In the genomic region with DNA sequence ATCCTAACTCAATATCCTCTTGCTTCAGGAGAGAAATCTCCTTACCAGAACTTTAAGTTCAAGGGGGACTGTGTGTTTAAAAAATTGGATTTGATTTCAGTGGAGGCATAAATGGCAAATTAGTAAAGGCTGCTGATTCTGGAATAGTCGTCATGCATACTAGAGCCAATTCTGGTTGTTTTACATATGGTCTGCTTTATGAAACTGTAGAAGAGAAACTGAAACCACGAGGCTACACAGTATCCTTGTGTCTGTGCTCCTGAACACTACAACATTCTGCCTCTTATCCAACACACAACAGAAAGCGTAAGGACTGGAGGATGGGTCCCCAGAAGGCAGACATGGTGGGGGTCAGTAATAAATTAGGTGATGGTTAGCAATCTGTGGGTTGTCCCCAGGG, we compare ENCODE assay signal across 10 mouse cellular contexts. TPM values are rescaled to one million over a fixed set of nuclear protein-coding genes. Genes with fewer than 3 reads are reported as not detected.
DNase-seq lines count a peak whose midpoint lies in the region; ATAC-seq lines count a peak whose summit lies in the region.
"Had no signal": no experiment of that assay in that cellular context is flagged by ENCODE, and none has a peak within 500 bp of the region (broad histone marks: within the 10 kb centered on the region; RNA-seq: fewer than 3 reads in every experiment).

No protein-coding gene starts in this region.

- H3K36me3 ChIP-seq in embryonic facial prominence, embryonic 14.5 days (ENCODE audit: control insufficient read depth, insufficient read depth, low read length), result no peaks in the 10 kb centered on the region
- no peaks in the 10 kb centered on the region for H3K36me3 ChIP-seq in hindbrain, embryonic 14.5 days (replicated peaks; ENCODE audit: control insufficient read depth, insufficient read depth)
- H3K36me3 ChIP-seq in midbrain, embryonic 14.5 days (ENCODE audit: control insufficient read depth, insufficient read depth, low read length), result no peaks in the 10 kb centered on the region
- H3K36me3 ChIP-seq in heart, embryonic 12.5 days, result no peaks in the 10 kb centered on the region

- no peaks in the 10 kb centered on the region for H3K27me3 ChIP-seq in embryonic facial prominence, embryonic 14.5 days (replicated peaks; ENCODE audit: control insufficient read depth, insufficient read depth, low read length)
- no peaks in the 10 kb centered on the region for H3K27me3 ChIP-seq in hindbrain, embryonic 14.5 days (ENCODE audit: control insufficient read depth, insufficient read depth, low read length)
- no peaks in the 10 kb centered on the region for H3K27me3 ChIP-seq in midbrain, embryonic 14.5 days (ENCODE audit: control insufficient read depth, insufficient read depth, low read length)
- H3K27me3 ChIP-seq in heart, embryonic 12.5 days (replicated peaks), result no peaks in the 10 kb centered on the region

- WGBS in embryonic facial prominence, embryonic 14.5 days, result 42% methylated on average over 3 of the region's 3 CpGs
- WGBS in hindbrain, embryonic 14.5 days, result 79% methylated on average over 3 of the region's 3 CpGs
- 89% methylated on average over 3 of the region's 3 CpGs for WGBS in midbrain, embryonic 14.5 days
- WGBS in heart, embryonic 12.5 days, result 83% methylated on average over 3 of the region's 3 CpGs

- DNase-seq in A20 (ENCODE audit: low read depth, low spot score), result peak; percentile 17
- DNase-seq in embryonic facial prominence, embryonic 14.5 days (ENCODE audit: low spot score), result peak; percentile 55
- DNase-seq in hindbrain, embryonic 14.5 days (ENCODE audit: low spot score), result no peak
- no peak for DNase-seq in midbrain, embryonic 14.5 days
- no peak for DNase-seq in urinary bladder, postnatal 14 days (ENCODE audit: low spot score)
- no peak for DNase-seq in retina, embryonic 14.5 days (ENCODE audit: low spot score)
- DNase-seq: left cerebral cortex, postnatal 4 days; thymus, postnatal 4 days had no signal

- H3K27ac ChIP-seq in embryonic facial prominence, embryonic 14.5 days (replicated peaks; ENCODE audit: low read depth, low read length), result peak overlapping the region; percentile 68
- peak overlapping the region; percentile 78; the same call in 1 of the 2 replicates for H3K27ac ChIP-seq in hindbrain, embryonic 14.5 days
- peak overlapping the region; percentile 82 for H3K27ac ChIP-seq in midbrain, embryonic 14.5 days (replicated peaks; ENCODE audit: low read depth, low read length)
- H3K27ac ChIP-seq in heart, embryonic 12.5 days (ENCODE audit: poor library complexity, severe bottlenecking), result no peak overlapping the region

- H3K4me1 ChIP-seq in embryonic facial prominence, embryonic 14.5 days (ENCODE audit: control insufficient read depth, insufficient read depth, low read length), result peaks cover 35% of the 10 kb centered on the region
- H3K4me1 ChIP-seq in hindbrain, embryonic 14.5 days (replicated peaks; ENCODE audit: control insufficient read depth, insufficient read depth, low read length), result peaks cover 44% of the 10 kb centered on the region
- peaks cover 45% of the 10 kb centered on the region for H3K4me1 ChIP-seq in midbrain, embryonic 14.5 days (ENCODE audit: control insufficient read depth, insufficient read depth, low read length)
- H3K4me1 ChIP-seq in heart, embryonic 12.5 days (replicated peaks), result peaks cover 25% of the 10 kb centered on the region

- H3K4me2 ChIP-seq in embryonic facial prominence, embryonic 14.5 days (ENCODE audit: low read depth, low read length), result peak overlapping the region; percentile 57
- H3K4me2 ChIP-seq in hindbrain, embryonic 14.5 days (replicated peaks), result no peak overlapping the region; the same call in 1 of the 2 replicates
- H3K4me2 ChIP-seq in midbrain, embryonic 14.5 days (ENCODE audit: low read length), result no peak overlapping the region
- no peak overlapping the region for H3K4me2 ChIP-seq in heart, embryonic 12.5 days

- no peak overlapping the region for H3K9ac ChIP-seq in embryonic facial prominence, embryonic 14.5 days (ENCODE audit: low read depth, low read length)
- no peak overlapping the region for H3K9ac ChIP-seq in hindbrain, embryonic 14.5 days
- peak overlapping the region; percentile 21; the same call in 1 of the 2 replicates for H3K9ac ChIP-seq in midbrain, embryonic 14.5 days (replicated peaks; ENCODE audit: low read length)
- H3K9ac ChIP-seq in heart, embryonic 12.5 days, result no peak overlapping the region

- no peaks in the 10 kb centered on the region for H3K9me3 ChIP-seq in embryonic facial prominence, embryonic 14.5 days (ENCODE audit: control insufficient read depth, low read length)
- no peaks in the 10 kb centered on the region for H3K9me3 ChIP-seq in hindbrain, embryonic 14.5 days (ENCODE audit: control insufficient read depth, low read length)
- no peaks in the 10 kb centered on the region for H3K9me3 ChIP-seq in midbrain, embryonic 14.5 days (ENCODE audit: control insufficient read depth, low read length)
- H3K9me3 ChIP-seq in heart, embryonic 12.5 days (replicated peaks), result no peaks in the 10 kb centered on the region

- no peak overlapping the region for H3K4me3 ChIP-seq in embryonic facial prominence, embryonic 14.5 days (ENCODE audit: low read depth, low read length)
- no peak overlapping the region for H3K4me3 ChIP-seq in hindbrain, embryonic 14.5 days (replicated peaks; ENCODE audit: low read length)
- no peak overlapping the region for H3K4me3 ChIP-seq in midbrain, embryonic 14.5 days (replicated peaks; ENCODE audit: low read depth, low read length)
- no peak overlapping the region for H3K4me3 ChIP-seq in heart, embryonic 12.5 days

- no peak for ATAC-seq in embryonic facial prominence, embryonic 14.5 days (ENCODE audit: low read depth)
- ATAC-seq in hindbrain, embryonic 14.5 days (ENCODE audit: low FRiP score), result no peak
- ATAC-seq in midbrain, embryonic 14.5 days (ENCODE audit: low FRiP score, low TSS enrichment), result no peak
- no peak for ATAC-seq in heart, embryonic 12.5 days (ENCODE audit: insufficient number of reproducible peaks, low FRiP score)
- ATAC-seq: inflammation-experienced regulatory T-cells, adult 6 months had no signal

RNA-seq across cellular contexts. Expression of a gene that starts 4.1 kb away (rescaled TPM):
- polyA plus RNA-seq in embryonic facial prominence, embryonic 14.5 days (2014; fragmentation: Nextera tagmentation; extraction: Ambion mirVana), result 31.4 and 42.3 TPM in 2 replicates
- polyA plus RNA-seq in hindbrain, embryonic 14.5 days (2014; fragmentation: Nextera tagmentation; extraction: Ambion mirVana), result 17.1 and 18.7 TPM in 2 replicates
- 13.6 and 13.8 TPM in 2 replicates for polyA plus RNA-seq in midbrain, embryonic 14.5 days (2014; fragmentation: Nextera tagmentation; extraction: Ambion mirVana)
- 50.5 and 52.7 TPM in 2 replicates for polyA plus RNA-seq in heart, embryonic 12.5 days (2016; fragmentation: Nextera tagmentation; extraction: Ambion mirVana)

Comparison
In these comparisons a context has a peak if more than half of its experiments do, and no peak if none do; other contexts are left out.
1. DNase-seq: peak in A20 (single experiment) and embryonic facial prominence, embryonic 14.5 days (single experiment); none in hindbrain, embryonic 14.5 days (single experiment), midbrain, embryonic 14.5 days (single experiment), urinary bladder, postnatal 14 days (single experiment) and retina, embryonic 14.5 days (single experiment).